Mouse (Mus musculus) fat pad, adult 2 months (tissue): ENCODE data around the gene Stat1.

Experiments
- DNase-seq: peaks from one replicate; pipeline ENCODE4 v3.0.0-alpha.2; 2011; ENCODE audit warnings: low read depth, low spot score; ENCODE audit errors: extremely low read depth

Gene Stat1

DNA sequence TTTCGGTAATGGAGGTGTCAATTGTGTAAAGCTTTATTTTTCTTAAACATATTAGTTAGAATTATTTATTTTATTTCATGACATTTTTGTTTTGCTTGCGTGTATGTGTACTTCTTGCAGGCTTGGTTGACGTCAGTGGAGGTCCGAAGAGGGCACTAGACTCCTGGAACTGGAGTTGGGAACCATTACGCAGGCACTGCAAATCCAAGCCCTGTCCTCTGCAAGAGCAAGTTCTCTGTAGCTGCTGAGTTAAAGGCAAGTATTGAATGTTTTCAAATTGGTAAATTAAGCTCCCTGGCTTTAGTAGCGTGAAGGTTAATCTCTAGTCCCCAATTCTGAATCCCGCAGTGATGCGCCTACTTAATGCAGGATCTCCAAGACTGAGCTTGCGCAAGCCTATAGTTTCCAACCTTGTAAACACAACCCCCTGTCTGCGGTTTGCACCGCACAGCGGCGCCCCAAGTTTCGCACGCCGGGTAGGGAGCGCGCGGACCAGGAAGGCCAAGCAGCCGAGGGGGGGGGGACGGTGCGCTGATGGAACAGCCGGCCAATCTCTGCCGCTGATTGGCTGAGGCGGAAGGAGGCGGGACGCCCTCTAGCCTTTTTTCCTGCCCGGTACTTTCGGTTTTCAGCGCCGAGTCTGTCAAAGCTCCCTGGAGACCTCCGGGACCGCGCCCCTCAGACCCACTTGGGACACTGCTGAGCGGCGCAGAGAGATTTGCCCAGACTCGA lies at the start of gene Stat1:
Stat1 (plus strand) TSS at position 581 of the 732 bp plus-strand sequence.
- no peak for DNase-seq

DNA sequence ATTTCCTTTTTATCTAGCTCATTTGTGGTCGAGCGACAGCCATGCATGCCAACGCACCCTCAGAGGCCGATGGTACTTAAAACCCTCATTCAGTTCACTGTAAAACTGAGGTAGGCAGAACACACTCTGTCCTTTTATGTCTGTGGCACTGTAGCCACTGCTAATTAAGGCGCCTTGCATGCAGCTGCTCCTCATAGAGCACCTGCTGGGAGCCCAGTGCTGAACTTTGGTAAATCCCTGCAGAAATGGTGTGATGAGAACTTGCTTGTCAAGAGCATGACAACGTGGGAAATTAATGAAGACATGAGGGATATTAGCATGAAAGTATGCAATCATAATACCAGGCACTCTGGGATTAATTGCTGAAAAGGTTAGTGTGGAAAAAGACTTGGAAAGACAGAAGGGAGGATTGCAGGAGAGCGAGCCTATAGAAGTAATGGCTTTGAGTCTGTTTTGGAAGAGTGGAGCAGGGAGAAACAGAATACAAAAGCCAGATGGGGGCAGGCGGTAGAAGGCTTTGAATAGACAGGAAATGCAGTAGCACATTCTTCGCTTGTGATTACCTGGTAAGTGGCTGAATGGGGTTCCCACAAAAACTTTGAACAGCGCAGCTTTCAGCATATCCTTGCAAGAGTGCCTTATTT lies 39.4 kb upstream of the Stat1 start:
- no peak for DNase-seq

DNA sequence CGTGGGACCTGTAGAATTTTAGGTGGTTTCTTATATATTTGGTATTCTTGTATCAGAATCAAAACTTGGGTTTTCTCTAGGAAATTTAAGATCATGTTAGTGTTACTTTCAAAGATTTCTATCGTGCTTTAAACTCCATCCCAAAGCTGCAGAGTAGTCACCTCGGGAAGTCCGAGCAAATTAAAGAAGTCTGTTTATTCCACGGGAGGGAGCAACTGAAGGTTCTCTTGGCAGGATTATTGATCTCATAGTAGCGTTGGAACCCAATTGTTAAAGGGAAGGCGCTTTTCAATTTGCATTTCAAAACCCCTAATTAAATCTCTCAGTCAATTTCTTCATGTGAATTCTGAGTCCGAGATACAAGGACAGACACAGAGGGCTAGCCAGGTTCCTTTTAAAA lies 38.9 kb upstream of the Stat1 start:
- DNase-seq: no peak

DNA sequence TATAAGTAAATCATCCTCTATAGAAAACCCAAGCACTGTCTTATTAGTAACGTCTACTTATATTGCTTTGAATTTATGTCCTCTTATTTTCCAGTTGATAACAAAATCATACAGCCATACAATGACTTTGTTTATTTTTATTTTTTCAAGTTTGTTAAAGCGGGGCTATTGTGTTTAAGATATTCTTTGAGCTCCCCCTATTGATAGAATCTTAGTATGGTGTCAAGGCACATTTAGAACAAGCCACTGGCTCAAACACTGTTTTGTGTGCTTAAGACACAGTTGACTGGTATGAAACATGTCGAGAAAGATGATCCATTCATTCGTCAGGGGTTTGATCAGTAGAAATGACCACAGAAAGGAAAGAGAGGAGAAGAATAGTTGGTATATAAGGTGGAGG lies 33.0 kb upstream of the Stat1 start:
- no peak for DNase-seq

DNA sequence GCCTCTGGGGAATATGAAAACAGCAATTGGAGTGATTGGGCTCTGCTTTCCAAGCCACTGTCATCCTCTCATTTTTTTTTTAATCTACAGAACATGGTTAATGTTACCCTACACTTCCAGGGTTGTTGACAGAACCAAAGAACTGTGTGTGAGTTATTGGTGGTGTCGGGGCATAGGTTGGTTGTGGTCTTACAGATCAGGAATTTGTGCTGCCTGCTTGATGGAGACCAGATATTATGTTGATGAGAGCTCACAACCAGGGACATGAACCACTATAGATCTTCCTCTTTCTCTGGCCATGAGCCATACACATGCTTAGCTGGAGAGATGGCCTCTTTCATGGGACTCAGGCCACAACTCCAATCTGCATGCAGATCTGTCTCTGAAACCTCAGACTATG lies 32.1 kb upstream of the Stat1 start:
- DNase-seq: no peak

DNA sequence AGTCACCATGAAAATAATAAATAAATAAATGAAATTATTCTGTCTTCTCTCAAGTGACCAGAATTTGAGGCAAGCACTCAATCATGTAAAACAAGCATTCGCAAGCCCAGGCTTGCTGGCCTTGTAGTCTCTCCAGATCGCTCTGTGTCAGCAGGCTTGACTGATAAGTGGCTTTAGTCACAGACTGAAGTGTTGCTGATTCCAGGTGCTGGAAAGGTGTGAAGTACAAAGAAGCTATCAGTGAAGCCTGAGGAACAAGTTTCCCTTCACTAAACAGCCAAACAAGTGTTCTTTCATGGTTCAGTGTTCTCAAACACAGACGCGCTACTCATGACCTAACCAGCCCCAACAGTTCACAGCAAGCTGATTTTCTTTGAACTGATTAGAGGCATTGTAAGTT lies 30.6 kb upstream of the Stat1 start:
- no peak for DNase-seq

DNA sequence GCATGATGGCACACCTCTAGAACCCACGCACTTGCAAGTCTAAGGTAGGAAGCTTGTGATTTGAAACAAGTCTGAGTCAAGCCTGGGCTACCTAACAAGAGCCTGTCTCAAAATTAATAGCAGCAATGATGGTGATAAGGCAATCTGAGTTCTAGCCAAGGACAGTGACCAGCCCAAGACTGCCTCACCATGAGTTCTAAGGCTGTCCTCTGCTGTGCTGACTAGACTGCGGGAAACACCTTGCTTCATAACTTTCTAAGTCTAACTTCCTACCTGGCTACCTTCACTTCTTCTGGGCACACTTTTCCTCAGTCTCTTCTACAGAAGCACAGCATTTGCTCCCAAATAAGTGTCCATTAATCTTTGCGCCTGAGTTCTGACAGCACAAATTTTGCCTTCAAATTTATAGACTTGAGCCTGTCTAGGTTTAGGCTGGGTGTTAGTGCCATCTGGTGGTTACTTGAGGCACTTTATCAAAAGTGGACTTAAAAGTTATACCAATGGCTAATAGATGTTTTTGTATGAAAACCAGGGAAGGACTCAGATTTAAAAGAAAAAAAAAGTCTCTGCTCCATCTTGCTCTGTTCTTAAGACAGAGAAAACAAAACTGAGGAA lies 20.5 kb upstream of the Stat1 start:
- DNase-seq: no peak

DNA sequence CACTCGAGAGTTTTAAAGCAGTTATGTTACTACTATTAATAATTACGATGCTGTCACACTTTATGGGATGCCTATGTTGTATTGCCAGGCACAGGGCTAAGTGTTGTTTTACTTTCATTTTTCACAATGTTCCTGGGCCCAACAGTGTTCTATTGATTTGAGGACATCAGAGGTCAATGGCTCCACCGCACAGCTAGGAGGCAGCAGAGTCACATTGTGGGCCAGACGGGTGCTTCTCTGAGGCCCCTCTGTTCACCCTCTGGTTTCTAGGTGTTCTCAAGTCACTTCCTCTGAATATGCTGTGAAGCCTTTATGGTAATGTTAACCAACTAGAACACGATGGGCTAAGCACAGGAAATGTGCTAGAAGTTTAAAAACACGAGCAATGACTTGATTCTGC lies 18.7 kb upstream of the Stat1 start:
- DNase-seq: no peak

DNA sequence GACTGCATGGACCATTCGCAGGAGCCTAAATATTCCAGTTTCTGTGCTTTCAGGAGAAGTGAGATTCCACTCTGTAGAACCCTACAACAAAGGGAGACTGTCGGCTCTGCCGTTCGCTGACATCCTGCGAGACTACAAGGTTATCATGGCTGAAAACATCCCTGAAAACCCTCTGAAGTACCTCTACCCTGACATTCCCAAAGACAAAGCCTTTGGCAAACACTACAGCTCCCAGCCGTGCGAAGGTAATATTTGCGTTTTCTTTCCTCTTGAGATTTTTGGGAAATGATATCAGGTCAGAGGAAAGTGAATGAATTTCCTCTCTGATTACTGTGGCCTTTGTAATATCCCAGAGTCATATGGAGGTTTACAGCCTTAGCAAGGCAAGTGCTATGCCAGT lies 16.4 kb upstream of the Stat1 start:
- DNase-seq: no peak

DNA sequence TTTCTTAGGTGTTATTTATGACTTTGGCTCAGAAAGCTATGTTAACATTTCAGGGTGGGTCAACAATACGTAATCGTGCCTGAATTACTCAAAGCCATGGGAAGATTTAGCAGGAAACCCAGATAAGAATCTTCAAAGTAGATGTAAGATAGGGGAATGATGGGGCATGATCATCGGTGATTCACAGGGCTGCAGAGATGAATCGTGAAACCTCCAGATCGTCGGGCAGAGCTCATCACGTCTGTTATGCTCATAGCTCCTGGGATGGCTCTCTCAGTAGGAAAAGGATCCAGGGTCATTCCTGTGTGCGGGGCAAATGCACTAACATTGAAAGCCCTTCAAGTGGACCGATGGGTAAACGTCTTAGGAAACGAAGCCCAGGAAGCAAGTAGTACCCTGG lies 12.0 kb upstream of the Stat1 start:
- DNase-seq: no peak

DNA sequence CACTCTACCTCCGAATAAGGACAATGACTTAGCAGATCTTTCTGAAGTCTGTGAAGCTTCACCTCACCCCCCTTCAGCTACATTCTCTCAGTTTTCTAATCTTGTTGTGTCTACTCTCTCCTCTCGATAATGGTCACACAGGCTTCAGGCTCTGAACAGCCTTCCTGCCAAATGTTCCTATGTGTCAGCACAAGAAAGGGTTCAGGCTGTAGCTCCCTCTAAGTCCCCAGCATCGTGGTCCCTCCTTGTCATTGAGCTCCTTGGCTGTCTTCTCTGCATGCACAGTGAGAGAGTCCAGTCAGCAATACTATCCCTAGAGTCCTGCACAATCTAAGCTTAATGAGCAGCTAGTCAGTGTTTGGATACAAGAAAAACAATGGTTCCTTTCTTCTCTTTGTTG lies 8.0 kb upstream of the Stat1 start:
- no peak for DNase-seq

DNA sequence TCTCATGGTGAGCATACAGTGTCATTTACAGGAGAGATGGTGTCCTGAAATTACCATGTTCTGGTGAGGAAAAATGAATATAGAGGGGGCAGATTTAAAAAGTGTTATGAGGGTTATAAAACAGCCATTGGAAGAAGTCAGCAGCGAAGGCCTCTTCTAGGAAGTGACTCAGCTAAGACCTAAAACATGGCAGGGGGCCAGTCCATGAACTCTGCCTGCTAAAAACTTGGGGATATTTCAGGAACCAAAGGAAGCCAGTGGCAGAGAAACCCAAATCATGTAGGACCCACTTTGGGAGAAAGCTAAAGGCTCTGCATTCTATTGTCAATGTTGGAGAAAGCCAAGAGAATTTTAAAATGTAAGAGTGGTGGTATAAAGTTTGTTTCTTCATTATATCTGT lies 6.9 kb upstream of the Stat1 start:
- DNase-seq: no peak

DNA sequence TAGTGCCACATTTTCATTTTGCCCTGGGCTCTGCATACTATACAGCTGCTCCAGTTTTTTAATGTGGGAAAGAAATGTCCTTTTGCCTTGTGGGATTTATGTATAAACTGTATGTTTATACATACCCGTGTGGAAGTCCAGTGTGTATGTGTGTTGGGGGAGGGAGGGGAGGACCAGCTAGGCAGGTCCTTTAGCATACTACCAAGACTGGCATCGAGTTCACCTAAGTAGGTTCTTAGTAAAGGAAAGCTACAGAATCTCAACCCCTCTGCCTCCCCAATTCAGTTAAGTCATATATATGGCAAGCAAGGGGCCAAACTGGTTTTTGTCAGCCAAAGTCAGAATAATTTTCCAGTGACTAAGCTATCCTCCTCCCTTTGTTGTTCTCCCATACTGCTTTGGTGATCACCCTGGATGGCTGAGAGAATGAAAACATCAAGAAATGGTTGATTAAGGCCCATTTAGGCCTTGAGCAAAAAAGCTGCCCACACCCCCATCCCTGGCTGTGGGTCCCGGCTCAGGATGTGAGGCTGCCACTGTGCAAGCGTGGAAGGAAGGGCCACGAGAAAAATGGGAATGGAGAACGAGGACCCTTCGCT lies 6.1 kb upstream of the Stat1 start:
- no peak for DNase-seq

DNA sequence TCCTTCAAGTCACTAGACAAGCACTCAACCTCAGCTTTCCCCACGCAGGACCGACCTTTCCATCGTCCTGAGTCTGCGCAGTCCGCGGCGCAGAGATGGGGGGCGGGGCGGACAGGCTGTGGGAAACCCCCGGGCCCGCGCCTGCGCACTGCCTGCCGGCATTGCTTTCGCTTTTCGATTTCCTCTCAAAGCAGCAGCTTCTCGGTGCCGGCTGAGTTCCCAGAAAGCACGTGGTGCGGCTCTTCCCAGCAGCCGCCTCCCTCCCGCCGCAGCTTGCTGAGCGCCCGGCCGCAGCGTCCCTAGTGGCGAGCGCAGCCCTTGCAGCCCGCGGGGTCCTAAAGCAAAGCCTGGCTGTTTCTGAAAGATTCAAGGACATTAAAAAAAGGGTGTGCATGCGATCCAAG lies 5.6 kb upstream of the Stat1 start:
- DNase-seq: no peak

DNA sequence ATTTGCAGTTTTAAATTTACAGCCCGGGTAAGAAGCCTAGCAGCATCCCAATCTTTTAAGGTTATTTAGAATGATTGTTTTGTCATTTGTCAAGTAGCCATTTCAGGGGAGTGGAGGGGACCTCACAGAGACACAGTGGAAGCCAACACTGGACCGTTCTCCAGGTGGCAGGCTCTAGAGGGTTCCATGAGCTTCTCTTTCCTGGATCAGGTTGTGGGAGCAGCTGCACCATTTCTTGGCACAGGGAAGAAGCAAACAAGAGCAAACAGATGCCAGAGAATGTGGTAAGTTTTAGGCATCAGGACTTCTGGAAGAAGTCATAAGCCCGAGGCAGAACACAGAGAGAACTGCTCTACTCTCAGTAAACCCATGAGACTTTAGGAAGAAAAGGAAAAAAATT lies 2.8 kb upstream of the Stat1 start:
- DNase-seq: no peak

DNA sequence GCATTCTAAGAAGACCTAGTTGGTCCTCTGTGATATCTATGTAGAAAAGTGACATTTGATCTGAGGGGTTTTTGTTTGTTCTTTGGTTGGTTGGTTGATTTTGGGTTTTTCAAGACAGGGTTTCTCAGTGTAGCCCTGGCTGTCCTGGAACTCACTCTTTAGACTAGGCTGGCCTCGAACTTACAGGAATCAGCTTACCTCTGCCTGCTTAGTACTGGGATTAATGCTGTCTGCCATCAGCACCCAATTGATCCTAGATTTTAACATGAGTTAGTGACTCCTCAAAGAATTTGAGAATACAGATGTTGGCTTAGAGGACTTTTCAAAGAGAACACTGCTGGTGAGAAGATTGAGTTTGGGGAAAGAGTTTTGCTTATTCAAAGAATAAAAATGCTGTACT lies 1.5 kb upstream of the Stat1 start:
- DNase-seq: no peak

DNA sequence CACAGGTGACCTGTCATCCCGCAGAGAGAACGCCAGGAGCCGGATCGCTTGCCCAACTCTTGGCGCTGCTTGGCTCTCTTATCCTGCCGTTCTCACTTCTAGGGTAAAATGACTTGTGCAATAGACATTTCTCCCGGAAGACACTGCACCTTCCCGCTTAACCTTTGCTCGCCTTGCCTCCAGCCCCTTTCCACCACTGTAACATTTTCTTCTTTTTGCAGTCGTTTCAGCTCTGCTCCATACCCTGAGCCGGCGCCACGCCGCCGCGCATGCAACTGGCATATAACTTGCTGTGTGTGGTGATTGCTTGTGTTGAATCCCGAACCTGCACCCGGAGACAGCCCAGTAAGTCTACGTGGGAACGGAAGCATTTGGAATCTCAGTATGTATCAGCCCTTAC lies 451 bp downstream of the Stat1 start:
- no peak for DNase-seq

DNA sequence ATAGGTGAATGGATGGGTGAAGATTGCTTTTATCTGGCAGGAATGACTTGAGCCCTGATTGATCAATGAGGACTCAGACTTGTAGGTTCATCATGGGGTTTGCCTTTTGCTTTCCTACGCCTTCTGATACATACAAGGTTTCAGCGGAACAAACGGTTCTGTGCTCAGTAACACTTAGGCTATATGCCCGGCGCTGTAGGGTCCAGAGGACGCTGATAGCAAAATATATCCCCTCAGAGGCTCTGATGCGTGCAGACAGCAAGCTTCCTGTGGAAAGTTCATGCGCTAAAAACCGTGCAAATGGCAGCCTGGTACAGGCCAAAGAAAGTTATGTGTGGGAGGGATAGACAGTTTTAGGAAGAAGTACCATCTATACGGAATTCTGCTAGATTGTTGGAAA lies 951 bp downstream of the Stat1 start:
- DNase-seq: no peak

DNA sequence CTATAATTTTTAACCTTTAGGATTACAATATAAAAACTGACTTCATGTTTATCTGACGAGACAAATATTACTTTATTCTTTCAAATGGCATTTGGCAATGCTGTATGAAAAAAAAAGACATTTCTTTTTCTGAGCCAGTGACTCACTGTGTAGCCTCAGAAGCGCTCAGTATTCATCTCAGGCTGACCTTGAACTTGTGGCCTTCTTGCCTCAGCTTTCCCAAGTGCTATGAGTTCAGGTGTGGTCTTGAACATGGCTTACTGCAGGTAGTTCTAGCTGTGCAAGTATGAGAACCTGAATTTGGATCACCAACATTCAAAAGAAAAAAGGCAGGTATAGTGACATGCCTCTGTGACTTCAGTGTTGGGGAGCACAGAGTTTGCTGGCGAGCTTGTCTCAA lies 1.8 kb downstream of the Stat1 start:
- DNase-seq: no peak

DNA sequence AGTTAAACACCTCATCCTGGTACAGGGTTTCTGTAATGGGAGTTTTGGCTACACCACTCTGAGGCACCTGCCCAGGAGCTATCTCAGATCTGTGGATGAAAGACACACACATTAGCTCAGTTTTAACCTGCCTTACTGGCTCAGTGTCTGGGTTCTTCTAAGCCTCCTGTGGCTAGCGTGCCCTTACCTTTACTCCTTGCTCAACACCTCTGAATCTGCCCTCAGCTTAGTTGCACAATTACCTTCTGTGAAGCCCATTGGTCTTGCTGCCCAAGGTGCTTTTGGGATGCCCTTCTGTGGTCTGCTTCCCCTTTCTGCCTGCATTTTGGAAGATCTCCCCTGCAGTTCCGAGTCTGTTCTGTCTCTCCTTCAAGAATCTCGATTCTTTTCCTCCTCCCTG lies 5.6 kb downstream of the Stat1 start:
- DNase-seq: no peak

DNA sequence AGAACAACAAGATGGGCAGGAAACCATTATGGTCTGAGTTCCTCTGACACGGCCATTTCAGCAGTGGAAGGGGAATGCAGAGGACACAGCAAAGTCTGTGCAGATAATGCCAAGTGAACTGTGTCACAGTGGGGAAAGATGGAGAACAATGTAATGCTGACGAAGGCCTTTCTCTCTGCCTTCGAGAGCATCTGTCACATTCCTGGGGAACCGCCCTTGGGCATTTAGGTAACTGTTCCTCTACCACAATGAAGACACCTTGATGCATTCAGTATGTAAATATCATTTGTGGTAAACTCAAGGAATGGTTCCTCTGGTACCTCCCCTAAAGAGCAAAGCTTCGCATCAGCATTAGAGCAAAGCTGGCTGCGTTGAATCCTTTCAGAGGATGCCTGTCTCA lies 8.1 kb downstream of the Stat1 start:
- no peak for DNase-seq

DNA sequence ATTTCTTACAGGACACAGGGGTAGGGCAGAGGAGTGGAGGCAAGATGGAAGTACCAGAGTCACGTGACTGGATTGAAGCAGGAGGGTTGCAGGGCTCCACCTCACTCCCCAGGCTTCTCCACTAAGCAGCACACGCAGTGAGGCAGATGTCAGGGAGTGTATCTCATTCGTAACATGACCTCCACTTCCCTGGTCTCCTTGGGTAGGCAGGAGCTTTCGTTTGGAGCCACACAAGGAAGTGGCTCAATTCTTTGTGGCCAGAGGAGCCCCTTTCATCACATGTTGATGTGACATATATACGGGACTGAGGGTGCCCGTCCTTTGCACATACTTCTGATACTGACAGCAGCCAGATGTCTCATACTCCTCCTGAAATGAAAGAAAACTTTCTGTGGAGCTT lies 10.6 kb downstream of the Stat1 start:
- DNase-seq: no peak
